Mouse (Mus musculus): ENCODE data around the gene Mxd1.

DNA sequence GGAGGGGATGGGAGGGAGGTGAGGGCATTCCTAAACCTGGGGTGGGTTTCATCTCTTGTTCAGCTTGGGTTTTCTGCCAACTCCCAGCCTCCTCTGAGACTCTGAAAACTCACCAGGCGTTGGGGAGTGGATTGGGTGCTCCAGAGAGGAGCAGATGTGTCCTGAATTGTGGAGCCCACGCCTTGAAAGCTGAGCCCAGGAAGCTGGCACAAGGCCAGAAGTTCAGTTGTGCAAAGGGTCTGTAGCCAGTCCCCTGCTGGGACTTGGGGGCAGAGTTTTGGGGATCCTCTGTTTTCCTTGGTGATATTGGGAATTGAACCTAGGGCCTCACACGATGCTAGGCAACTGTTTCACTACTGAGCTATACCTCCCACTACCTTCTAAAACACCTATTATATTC lies 38.8 kb downstream of the Mxd1 start:
- TF ChIP-seq CTCF (IDR thresholded peaks at IDR 0.05; ENCODE audit: borderline replicate concordance, extremely low read depth, insufficient read depth, insufficient read length), result no peak
- TF ChIP-seq POLR2A (IDR thresholded peaks at IDR 0.05; ENCODE audit: borderline replicate concordance, extremely low read depth, insufficient read depth, insufficient read length, poor library complexity, severe bottlenecking), result no peak

Data from brain, embryonic 14.5 days (tissue).